Mouse (Mus musculus) liver, embryonic 14.5 days (tissue): Measurements from ENCODE around the gene Slc37a2.

ENCODE experiments used
- CTCF ChIP-seq: IDR thresholded peaks from 2 replicates; pipeline ENCODE4 v1.5.1; 2016; ENCODE audit warnings: antibody characterized with exemption, low read depth, control low read depth
- EP300 ChIP-seq: IDR thresholded peaks from 2 replicates; pipeline ENCODE4 v1.6.1; 2016; ENCODE audit warnings: antibody characterized with exemption, low read depth

DNA sequence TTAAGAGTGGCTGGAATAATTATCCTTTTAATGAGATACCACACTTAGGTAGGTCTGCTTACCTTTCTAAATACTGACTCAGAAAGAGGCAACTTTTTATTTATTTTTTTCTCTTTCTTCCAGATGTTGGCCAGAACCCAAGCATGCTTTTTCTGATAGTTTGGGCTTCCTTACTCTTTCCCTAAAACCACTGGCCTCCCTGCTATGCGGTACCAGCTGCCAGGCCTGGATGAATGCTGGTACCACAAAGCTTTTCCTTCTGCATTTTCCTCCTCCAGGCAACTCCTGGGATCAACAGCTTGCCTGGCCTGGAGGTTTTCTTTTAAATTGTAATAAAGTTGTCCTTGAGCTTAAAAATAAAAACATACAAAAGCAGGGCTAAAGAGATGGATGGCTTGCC, 30.0 kb downstream of the Slc37a2 start:
- no peak for TF ChIP-seq CTCF
- TF ChIP-seq EP300 = no peak
